Mouse (Mus musculus) brain, embryonic 14.5 days (tissue): ENCODE measurements at regions not wholly inside any gene's neighbourhood (a gene's known extent, or its start where the extent isn't known, plus 50 kb on each side); places are given as distances from the start of the nearest gene placed in this dataset.

ENCODE experiments used
- DNase-seq: peaks from one replicate; pipeline ENCODE4 v3.0.0-alpha.2; 2011; ENCODE audit warnings: low read depth
- CTCF ChIP-seq: fragments of 200-500 bp; IDR thresholded peaks from 2 replicates; pipeline ENCODE4 v1.5.1; 2012; ENCODE audit warnings: inconsistent platforms, mild to moderate bottlenecking, moderate library complexity, borderline replicate concordance; ENCODE audit not compliant: insufficient read depth, insufficient read length; ENCODE audit errors: extremely low read depth
- POLR2A ChIP-seq: fragments of 200-500 bp; IDR thresholded peaks from 2 replicates; pipeline ENCODE4 v1.6.1; 2012; ENCODE audit warnings: mild to moderate bottlenecking, inconsistent platforms, borderline replicate concordance; ENCODE audit not compliant: poor library complexity, insufficient read depth, insufficient read length, severe bottlenecking; ENCODE audit errors: extremely low read depth

DNA sequence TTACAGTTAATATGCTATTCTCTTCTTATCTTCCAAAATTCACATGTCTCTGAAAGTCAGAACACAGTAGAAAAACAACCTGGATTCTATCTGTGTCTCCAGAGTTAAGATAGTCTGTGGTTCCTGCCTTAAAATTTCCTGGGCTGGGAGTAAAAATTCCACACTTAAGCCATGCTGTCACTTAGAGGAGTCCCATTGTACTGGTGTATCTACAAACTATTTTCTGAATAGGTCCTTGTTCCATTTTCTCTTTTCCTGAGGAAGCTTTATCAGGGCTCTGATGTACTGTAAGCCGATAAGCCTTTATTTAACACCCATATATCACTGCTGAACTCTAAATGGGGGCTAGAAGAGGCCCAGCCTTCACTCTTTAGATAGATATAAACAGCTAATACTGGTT is 1171.1 kb downstream of the Efnb2 start:
- no peak for DNase-seq
- TF ChIP-seq POLR2A (no peak), CTCF (no peak)

DNA sequence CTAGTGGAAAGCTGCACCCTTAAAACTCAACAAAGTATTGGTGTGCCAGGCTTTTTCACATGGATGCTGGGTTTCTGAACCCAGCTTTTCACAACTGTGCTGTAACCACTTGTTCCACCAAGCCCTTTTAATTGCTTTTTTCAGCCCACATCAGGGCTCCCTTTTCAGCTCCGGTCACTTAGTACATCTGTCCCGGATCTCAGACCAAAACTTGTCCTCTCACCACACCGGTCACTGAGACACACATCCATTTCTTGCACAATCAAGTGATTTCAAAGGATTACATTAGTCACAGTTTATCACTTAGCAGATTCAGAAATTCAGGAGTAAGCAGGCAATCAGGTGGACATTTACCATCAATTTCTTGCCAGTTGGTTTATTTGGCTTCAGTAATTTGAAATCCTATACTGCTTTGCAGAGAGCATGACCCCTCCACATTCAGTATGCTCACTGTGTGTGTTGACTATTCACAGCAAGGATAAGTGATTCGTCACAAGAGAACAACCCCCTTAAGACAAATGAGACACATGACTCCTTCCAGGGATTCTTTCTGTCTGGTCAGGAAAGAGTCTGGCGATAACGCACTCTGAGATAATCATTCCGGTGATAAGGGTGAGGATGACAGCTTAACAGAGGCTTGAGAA is 1188.8 kb downstream of the Efnb2 start:
- no peak for TF ChIP-seq POLR2A
- TF ChIP-seq CTCF, result no peak
- DNase-seq, result peak; percentile 5

DNA sequence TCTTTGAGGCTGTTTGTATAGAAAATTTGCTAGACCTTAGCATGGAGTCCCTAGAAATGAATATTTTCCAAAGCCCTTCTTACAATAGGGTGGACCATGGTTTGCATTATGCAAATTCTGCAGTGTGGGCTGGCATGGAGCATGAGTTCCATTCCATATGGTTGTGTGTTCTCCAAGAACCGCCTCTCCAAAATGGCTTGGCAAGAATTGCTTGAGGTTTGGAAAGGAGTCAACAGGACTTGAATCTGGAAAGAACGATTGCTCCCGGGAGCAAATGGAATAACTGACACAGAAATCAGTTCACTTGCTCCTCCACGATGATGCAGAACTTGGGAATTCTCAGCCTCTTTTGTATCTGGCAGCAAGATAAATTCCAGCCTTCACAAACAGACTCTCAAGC is 1191.8 kb downstream of the Efnb2 start:
- DNase-seq, result peak; percentile 24
- TF ChIP-seq CTCF (no peak), POLR2A (no peak)

DNA sequence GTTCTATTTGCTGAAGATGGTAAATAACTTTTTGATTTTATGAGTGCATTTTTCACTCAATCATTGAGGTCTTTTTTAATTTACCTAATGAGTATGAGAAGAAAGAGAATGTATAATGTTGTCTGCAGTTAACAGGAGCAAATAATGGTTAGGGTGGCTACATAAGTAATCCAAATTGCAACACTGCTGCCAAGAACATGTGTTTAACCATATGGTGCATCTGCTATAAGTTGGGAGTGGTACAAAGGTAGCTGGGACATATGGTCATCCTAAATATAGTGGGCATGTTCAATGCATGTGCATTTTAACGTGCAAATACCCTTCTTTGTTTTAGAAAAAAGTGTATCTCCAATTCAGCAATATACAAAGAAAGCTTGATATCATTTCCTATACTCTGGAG is 1198.2 kb downstream of the Efnb2 start:
- TF ChIP-seq CTCF (no peak), POLR2A (no peak)
- peak; percentile 85 for DNase-seq

DNA sequence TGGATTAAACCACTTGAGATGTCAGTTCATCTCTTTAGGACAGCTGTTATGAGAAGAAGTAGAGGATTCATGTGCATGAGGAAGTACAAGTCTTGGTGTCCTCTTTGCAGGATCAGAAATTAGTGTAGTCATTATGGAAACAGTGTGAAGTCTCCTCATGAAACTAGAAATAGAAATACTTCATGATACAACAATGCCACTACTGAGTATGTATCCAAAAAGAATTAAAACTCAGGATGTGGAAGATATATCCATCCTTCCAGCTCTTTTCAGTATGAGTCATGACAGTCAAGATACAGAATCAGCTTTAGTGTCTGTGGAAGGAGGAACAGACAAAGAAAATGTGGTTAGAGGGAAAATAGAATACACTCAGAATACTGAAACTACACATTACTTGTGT is 1211.7 kb downstream of the Efnb2 start:
- TF ChIP-seq CTCF, result no peak
- TF ChIP-seq POLR2A, result no peak
- DNase-seq, result no peak

DNA sequence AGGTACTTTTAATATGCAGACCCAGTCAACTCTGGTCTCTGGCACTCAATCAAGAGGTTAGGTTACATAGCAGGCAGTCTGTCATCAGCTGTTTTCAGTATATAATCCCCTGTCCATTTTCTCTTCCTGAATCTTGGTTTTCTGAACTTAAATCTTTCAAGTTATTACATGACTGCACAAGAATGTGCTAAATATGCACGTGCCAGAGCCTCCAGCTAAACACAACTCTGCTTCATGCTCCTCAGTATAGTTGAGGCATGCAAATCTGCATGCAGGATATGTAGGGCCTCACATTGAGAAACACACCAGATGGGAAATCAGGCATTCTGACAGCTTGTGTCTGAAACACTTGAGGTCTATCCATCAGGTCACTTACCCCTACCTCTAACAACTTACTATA is 1214.0 kb downstream of the Efnb2 start:
- TF ChIP-seq POLR2A, result no peak
- TF ChIP-seq CTCF, result no peak
- peak; percentile 43 for DNase-seq

DNA sequence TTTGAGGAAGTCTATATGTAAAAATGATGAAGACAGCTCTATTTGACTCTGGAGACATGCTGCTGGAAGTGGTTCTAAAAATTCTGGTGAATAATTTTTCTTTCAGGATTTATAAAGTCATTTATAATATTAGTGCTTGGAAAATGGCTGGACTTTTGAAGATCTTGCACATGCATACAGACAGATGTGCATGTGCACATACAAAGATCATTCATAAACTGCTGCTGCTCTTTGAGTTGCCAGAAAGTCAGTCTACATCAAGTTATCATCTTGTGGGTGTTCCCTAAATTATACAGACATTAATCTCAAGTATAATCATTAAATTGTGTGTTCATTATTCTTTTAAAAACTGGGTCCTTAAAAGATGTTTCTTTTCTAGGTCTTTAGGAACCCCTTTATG is 1220.2 kb downstream of the Efnb2 start:
- no peak for DNase-seq
- TF ChIP-seq POLR2A (no peak), CTCF (no peak)

DNA sequence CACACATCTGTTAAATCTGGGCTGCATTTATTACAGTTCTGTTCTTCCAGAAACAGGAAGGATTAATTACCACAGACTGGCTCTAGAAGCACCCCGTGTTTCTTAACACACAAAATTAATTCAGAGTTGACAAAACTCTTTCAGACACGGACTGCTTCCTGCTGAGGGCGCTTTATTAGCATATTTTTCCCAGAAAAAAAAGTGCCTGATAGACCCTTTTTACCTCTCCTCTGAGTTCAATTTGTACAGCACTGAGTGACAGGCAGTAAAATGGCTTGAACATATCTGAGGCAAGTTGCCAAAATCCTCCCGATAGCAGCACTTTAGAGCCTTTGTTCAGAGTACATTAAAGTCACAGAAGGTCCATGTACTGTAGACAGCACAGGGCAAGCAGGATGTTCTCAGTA is 1220.8 kb downstream of the Efnb2 start:
- TF ChIP-seq CTCF (no peak), POLR2A (no peak)
- DNase-seq, result peak; percentile 97

DNA sequence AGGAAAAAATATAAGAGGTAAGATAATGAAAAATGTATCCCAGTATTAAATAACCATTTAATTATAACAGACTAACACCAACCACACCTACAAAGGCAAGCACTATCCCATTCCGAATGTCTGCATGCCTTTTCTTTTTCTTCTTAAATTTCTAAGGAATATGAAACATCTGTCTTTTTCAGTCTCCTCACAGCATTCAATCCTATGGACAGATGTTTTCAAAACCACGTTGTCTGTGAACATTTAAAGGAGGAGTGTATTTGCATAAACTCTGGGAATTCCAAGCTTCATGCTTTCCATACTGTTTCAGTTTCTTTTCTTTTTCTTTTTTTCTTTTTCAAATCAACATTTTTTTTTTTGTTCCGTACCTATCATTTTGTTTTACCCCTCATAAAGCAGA is 1221.2 kb downstream of the Efnb2 start:
- no peak for DNase-seq
- TF ChIP-seq POLR2A (no peak), CTCF (no peak)

DNA sequence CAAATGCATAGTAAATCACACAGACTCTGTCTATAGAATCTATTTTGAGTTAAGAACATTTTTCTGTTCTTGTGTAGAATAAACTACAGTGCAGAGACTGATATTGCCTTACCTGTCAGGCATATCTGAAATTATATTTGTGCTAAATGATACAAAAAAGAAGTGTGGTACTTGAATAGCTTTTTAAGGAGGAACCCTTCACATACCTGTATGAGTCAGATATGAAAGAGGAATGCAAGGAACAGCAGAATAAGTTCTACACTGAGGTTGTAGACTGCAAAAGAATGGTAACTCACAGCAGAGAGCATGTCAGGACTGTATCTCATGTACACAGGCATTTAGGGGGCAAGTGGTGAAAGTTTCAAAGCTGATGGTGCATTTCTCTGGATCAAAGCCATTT is 1230.6 kb downstream of the Efnb2 start:
- no peak for TF ChIP-seq POLR2A
- TF ChIP-seq CTCF, result no peak
- no peak for DNase-seq

DNA sequence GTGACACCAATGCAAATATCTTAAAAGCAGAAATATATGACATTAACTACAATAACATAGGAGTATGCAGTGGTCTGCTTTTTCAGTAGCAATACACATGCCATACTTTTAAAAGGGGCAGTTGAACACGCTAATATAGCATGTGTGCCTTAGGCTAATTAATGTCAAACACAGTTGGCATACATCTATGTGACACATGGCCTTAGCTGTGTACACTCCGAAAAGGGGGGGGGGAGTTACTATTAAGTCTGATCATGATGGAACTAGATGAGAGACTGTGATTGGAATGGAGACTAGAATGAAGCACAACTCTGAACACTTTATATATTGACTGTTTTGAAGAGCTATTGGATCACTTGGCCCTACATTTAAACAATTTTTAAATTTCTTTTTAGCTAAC is 1262.9 kb downstream of the Efnb2 start:
- DNase-seq, result peak; percentile 63
- no peak for TF ChIP-seq CTCF
- TF ChIP-seq POLR2A, result no peak

DNA sequence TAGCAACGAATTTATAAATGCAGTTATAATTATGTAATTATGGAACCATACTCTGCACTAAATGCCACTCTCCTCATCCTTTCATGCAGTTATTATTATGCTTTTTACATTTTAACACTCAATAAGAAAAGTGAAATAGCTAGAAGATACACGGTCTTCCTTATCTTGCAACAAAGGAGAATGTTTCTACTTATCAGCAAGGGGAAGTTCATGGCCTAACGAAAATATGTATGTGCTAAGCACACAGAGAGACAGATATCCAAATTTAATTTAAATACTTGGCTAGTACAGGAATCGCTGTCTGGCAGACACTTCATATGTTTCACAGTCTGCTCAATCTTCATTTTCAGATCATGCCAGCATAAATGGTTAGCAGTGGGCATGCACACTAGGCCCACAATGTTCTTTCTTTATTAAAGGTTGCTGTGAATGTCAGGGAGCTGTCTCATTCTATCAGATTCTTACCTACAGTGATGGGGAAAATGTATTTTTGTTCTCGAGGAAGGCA is 1263.6 kb downstream of the Efnb2 start:
- no peak for TF ChIP-seq POLR2A
- no peak for TF ChIP-seq CTCF
- peak; percentile 74 for DNase-seq
